Mouse (Mus musculus) adrenal gland, postnatal 25 days (tissue): ENCODE measurements around the gene Ttll9. TPM values are rescaled to one million over a fixed set of nuclear protein-coding genes. Genes with fewer than 3 reads are reported as not detected.

ENCODE experiments used
- DNase-seq: peaks from one replicate; pipeline ENCODE4 v3.0.0; 2021; ENCODE audit warnings: mixed read lengths
- total RNA-seq: library from RNA; stranded (reverse); gene quantifications from 2 replicates; pipeline ENCODE4 v1.2.3, GENCODE M21; 2021

Gene Ttll9
- total RNA-seq, 1 experiment from 2014 or later = not detected

GRCm38 (mm10) chr2:153051095-153051494, 88.8 kb downstream of the Ttll9 start:
- DNase-seq = no peak

DNA sequence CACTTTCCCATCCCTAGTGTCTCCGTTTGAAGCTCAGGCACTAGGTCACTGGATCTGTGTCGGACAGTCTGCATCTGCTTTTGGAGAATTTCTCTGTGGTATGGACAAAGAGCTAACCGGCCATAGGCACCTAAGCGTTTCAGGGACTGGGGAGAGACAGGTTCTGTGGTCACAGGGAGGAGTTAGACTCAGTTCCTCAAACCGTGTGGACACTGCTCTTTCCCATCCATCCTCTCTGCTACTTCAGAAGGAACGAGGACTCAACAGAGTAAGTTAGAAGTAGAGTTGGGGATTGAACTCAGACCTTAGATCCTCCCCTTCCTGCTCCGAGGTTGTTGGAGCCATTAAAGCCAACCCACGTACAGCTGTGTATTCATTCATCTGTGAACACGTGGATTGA, 89.3 kb downstream of the Ttll9 start:
- no peak for DNase-seq

DNA sequence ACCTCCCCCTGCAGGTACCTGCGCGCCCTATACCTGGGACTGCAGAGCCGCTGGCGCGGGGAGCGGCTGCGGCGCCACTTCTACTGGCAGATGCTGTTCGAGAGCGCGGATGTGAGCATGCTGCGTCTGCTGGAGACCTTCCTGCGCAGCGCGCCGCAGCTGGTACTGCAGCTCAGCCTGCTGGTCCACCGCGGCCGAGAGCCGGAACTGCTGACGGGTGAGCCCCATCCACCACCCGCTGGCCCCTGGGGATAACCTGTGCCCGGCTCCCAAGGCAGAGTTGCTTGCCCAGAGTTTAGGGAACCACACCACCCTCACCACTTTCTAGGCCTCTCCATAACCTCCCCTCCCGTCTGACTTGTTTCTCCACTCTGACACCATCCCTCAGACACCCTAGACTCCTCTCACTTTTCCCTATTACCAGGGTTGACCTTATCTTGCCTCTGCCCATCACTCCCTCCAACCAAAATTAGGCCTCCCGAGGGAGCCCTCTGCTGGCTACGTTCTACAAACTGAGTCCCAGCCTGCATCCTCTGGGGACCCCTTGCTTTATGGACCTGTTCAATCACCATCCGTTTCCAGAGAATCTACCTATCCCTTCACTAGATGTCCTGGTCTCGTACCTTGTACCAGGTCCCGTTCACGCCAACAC, 90.5 kb downstream of the Ttll9 start:
- DNase-seq = no peak

DNA sequence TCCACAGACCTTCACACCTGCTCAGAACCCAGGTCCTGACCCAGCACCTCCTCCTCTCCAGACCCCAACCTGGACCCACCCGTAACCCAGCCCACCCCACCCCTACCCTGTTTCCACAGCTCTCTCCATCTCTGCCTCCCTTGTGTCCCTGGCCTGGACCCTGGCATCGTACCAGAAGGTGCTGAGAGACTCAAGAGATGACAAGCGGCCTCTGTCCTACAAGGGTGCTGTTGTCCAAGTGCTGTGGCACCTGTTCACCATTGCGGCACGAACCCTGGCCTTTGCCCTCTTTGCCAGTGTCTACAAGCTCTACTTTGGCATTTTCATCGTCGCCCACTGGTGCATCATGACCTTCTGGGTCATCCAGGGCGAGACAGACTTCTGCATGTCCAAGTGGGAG, 91.6 kb downstream of the Ttll9 start:
- DNase-seq = no peak

DNA sequence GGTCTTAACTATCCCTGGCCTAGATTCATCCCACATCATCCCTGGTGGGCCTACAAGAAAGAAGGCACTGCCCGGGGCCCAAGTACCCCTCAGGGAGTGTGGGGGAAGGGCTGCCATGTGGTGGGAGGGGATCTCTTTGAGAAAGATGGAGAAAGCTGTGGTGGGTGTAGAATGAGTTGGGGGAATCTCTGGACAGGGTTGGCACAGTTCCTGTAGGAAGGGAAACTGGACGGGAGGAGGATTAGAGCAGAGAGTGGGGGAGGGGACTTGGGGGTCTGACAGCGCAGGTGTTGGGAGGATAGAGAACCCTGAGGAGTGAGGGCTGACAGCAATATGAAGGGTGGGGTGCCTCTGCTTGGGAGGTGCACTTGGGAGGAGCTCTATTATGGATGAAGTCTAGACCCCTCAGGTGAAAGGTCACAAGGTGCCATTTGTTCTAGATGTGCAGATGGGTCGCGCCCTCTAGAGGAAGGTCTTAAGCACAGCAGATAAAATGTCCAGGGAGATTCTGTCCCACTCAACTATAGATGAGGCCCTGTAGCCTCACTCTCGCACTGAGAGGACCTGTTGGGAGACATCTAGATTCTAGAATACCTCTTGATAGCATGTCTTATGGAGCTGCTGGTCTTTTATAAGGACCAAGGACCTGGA, 93.1 kb downstream of the Ttll9 start:
- DNase-seq = no peak

Other genes starting within 250 kb of the Ttll9 start
- gene Id1, start 226.2 kb upstream of the Ttll9 start, total RNA-seq = 73.3 and 81.1 TPM in 2 replicates
- 4.2 and 4.3 TPM in 2 replicates for gene Cox4i2, start 208.3 kb upstream of the Ttll9 start, total RNA-seq
- gene Bcl2l1, start 130.8 kb upstream of the Ttll9 start, total RNA-seq = 48.9 and 61.8 TPM in 2 replicates
- 9.6 and 13.5 TPM in 2 replicates for gene Tpx2, start 114.5 kb upstream of the Ttll9 start, total RNA-seq
- gene Mylk2, start 51.1 kb upstream of the Ttll9 start, total RNA-seq = not detected in 2 replicates
- 2.1 and 2.9 TPM in 2 replicates for gene Foxs1, start 29.3 kb upstream of the Ttll9 start, total RNA-seq
- gene Dusp15, start 10.8 kb upstream of the Ttll9 start, total RNA-seq = 1.0 and 4.9 TPM in 2 replicates
- gene Pdrg1, start 52.9 kb downstream of the Ttll9 start, total RNA-seq = 163 and 187 TPM in 2 replicates
- gene Xkr7, start 69.4 kb downstream of the Ttll9 start, total RNA-seq = 0.57 and 1.4 TPM in 2 replicates
- 13.6 and 16.0 TPM in 2 replicates for gene Ccm2l, start 103.5 kb downstream of the Ttll9 start, total RNA-seq
- 1.7 and 1.9 TPM in 2 replicates for gene Hck, start 146.0 kb downstream of the Ttll9 start, total RNA-seq
- 112 and 119 TPM in 2 replicates for gene Tm9sf4, start 198.8 kb downstream of the Ttll9 start, total RNA-seq